Comparison of ENCODE assay signal across 27 mouse cellular contexts in genomic region chr1:134288239-134288638, GRCm38 (mm10). TPM values are rescaled to one million over a fixed set of nuclear protein-coding genes. Genes with fewer than 3 reads are reported as not detected.
DNase-seq lines count a peak whose midpoint lies in the region; TF ChIP-seq lines count a peak whose summit lies in the region.
"Had no signal": no experiment of that assay in that cellular context is flagged by ENCODE, and none has a peak within 500 bp of the region (broad histone marks: within the 10 kb centered on the region; RNA-seq: fewer than 3 reads in every experiment).

No protein-coding gene starts in this region.

- DNase-seq in adrenal gland, adult 2 months: peak; percentile 30
- DNase-seq in adrenal gland, adult 18-20 months (ENCODE audit: low spot score in 2 of 2): no peak
- DNase-seq in gastrocnemius, adult 18-20 months (ENCODE audit: low spot score): peak; percentile 56
- no peak for DNase-seq in gastrocnemius, postnatal 4 days (ENCODE audit: low spot score in 2 of 2)
- peak; percentile 24 for DNase-seq in 416B (ENCODE audit: low read depth)
- DNase-seq in cerebellum, postnatal 4 days (ENCODE audit: low spot score in 2 of 2): no peak
- DNase-seq: cerebellum, adult 18-20 months; cerebellum, adult 9-10 months; cerebellum, postnatal 14 days; forebrain, postnatal 0 days; gastrocnemius, postnatal 14 days; heart, adult 18-20 months; heart, postnatal 14 days; heart, postnatal 4 days; kidney, adult 2 months had no signal

- peak overlapping the region; percentile 35 for H3K4me2 ChIP-seq in myocyte (ENCODE audit: low read depth)
- H3K4me2 ChIP-seq: embryonic facial prominence, embryonic 12.5 days; embryonic facial prominence, embryonic 15.5 days; heart, embryonic 13.5 days; hindbrain, embryonic 14.5 days had no signal

- no peaks in the 10 kb centered on the region for H3K36me3 ChIP-seq in myocyte (ENCODE audit: control insufficient read depth, insufficient read depth)
- H3K36me3 ChIP-seq: embryonic facial prominence, embryonic 12.5 days; embryonic facial prominence, embryonic 15.5 days; heart, embryonic 13.5 days had no signal

- H3K4me3 ChIP-seq in myocyte: no peak overlapping the region
- H3K4me3 ChIP-seq: embryonic facial prominence, embryonic 12.5 days; embryonic facial prominence, embryonic 15.5 days; heart, embryonic 13.5 days had no signal

- H3K27me3 ChIP-seq in myocyte (ENCODE audit: control insufficient read depth, insufficient read depth, insufficient read length): no peaks in the 10 kb centered on the region
- H3K27me3 ChIP-seq: embryonic facial prominence, embryonic 15.5 days; heart, embryonic 13.5 days; Patski had no signal

- TF ChIP-seq POLR2A in myocyte (IDR thresholded peaks at IDR 0.05; ENCODE audit: insufficient read length, low read depth): no peak

- H3ac ChIP-seq in myocyte (ENCODE audit: control insufficient read depth, insufficient read length): no peak overlapping the region

- no peaks in the 10 kb centered on the region for H3K79me2 ChIP-seq in myocyte (ENCODE audit: control insufficient read depth, insufficient read depth)

TF ChIP-seq in myocyte, 11 proteins besides CTCF, POLR2A, EP300 and RAD21:
- TF ChIP-seq POLR2AphosphoS2 (IDR thresholded peaks at IDR 0.05; ENCODE audit: insufficient read length, low read depth) (no peak), MYOG (IDR thresholded peaks at IDR 0.05; ENCODE audit: control insufficient read depth in 1 of 3, insufficient read depth in 1 of 3, insufficient read length in 2 of 3, low read depth in 2 of 3) (no peak), TCF12 (IDR thresholded peaks at IDR 0.05; ENCODE audit: insufficient read depth, poor library complexity, severe bottlenecking) (no peak), USF1 (IDR thresholded peaks at IDR 0.05; ENCODE audit: low read depth) (no peak), E2F4 (IDR thresholded peaks at IDR 0.05; ENCODE audit: insufficient read depth) (no peak), MYOD1 (IDR thresholded peaks at IDR 0.05; ENCODE audit: control insufficient read depth in 1 of 3, insufficient read length in 2 of 3, low read depth in 2 of 3) (no peak), TCF3 (IDR thresholded peaks at IDR 0.05; ENCODE audit: insufficient read length, low read depth) (no peak), CEBPB (IDR thresholded peaks at IDR 0.05; ENCODE audit: insufficient read depth, poor library complexity, severe bottlenecking) (no peak), REST (IDR thresholded peaks at IDR 0.05; ENCODE audit: insufficient read depth, insufficient read length) (no peak), MAX (IDR thresholded peaks at IDR 0.05; ENCODE audit: low read depth) (no peak), SRF (IDR thresholded peaks at IDR 0.05; ENCODE audit: control insufficient read depth, insufficient read length, low read depth) (no peak)

RNA-seq across cellular contexts. Expression of gene Myog, which starts 1.6 kb away (rescaled TPM):
- total RNA-seq in adrenal gland, adult 2 months (2021): not detected
- not detected in 2 replicates for polyA plus RNA-seq in adrenal gland, adult 2 months (2012; rRNA removed)
- total RNA-seq in adrenal gland, adult 18-20 months (2021): not detected
- total RNA-seq in gastrocnemius, adult 18-20 months (2021): 10 to 100 TPM; 10.4 to 18.9 TPM
- total RNA-seq in gastrocnemius, postnatal 4 days (2021): 100 to 1,000 TPM; 212 to 220 TPM
- 1,426 TPM for polyA plus RNA-seq in myocyte (2012; fragmentation: generic; extraction: Trizol)
- total RNA-seq: common myeloid progenitor, adult 5-6 weeks; heart, adult 18-20 months; heart, postnatal 14 days had no signal
- polyA plus RNA-seq: forebrain, embryonic 11.5 days; forebrain, embryonic 14.5 days; gonadal fat pad, adult 2 months; hindbrain, postnatal 0 days; inflammation-experienced regulatory T-cells, adult 6 months; Patski had no signal

RNA-seq across cellular contexts. Expression of gene Ppfia4, which starts 44.5 kb away (rescaled TPM):
- 1 to 10 TPM in 1 of 2 experiments, under 1 TPM in 1; 0.86 to 1.5 TPM for total RNA-seq in adrenal gland, adult 2 months (2021)
- polyA plus RNA-seq in adrenal gland, adult 2 months (2012; rRNA removed): 6.8 and 8.0 TPM in 2 replicates
- total RNA-seq in adrenal gland, adult 18-20 months (2021): 1 to 10 TPM; 1.4 TPM
- total RNA-seq in gastrocnemius, adult 18-20 months (2021): under 1 TPM; 0.21 to 0.43 TPM
- 10 to 100 TPM; 25.5 to 26.2 TPM for total RNA-seq in gastrocnemius, postnatal 4 days (2021)
- polyA plus RNA-seq in myocyte (2012; fragmentation: generic; extraction: Trizol): 35.8 TPM

RNA-seq across cellular contexts. Expression of gene Adora1, which starts 53.0 kb away (rescaled TPM):
- total RNA-seq in adrenal gland, adult 2 months (2021): 100 to 1,000 TPM; 110 to 198 TPM
- 180 and 209 TPM in 2 replicates for polyA plus RNA-seq in adrenal gland, adult 2 months (2012; rRNA removed)
- 100 to 1,000 TPM; 111 to 130 TPM for total RNA-seq in adrenal gland, adult 18-20 months (2021)
- total RNA-seq in gastrocnemius, adult 18-20 months (2021): under 1 TPM; 0.25 to 0.66 TPM
- under 1 TPM; 0.61 to 0.78 TPM for total RNA-seq in gastrocnemius, postnatal 4 days (2021)
- 4.5 TPM for polyA plus RNA-seq in myocyte (2012; fragmentation: generic; extraction: Trizol)
- total RNA-seq: common myeloid progenitor, adult 5-6 weeks had no signal
- polyA plus RNA-seq: inflammation-experienced regulatory T-cells, adult 6 months had no signal

Comparison
In these comparisons a context has a peak if more than half of its experiments do, and no peak if none do; other contexts are left out.
1. DNase-seq: peak in adrenal gland, adult 2 months (single experiment), gastrocnemius, adult 18-20 months (single experiment) and 416B (single experiment); none in adrenal gland, adult 18-20 months (0 of 2), gastrocnemius, postnatal 4 days (0 of 2) and cerebellum, postnatal 4 days (0 of 2).
2. RNA of gene Ppfia4, which starts 44.5 kb away (total RNA-seq): 25.5 to 26.2 TPM in gastrocnemius, postnatal 4 days; 0.86 to 1.5 TPM in adrenal gland, adult 2 months, 1.4 TPM in adrenal gland, adult 18-20 months and 0.21 to 0.43 TPM in gastrocnemius, adult 18-20 months; every median in the first group is over 10 times any median in the second.
3. RNA of gene Myog, which starts 1.6 kb away (total RNA-seq): 212 to 220 TPM in gastrocnemius, postnatal 4 days and 10.4 to 18.9 TPM in gastrocnemius, adult 18-20 months; not detected in adrenal gland, adult 2 months and not detected in adrenal gland, adult 18-20 months; every median in the first group is over 10 times any median in the second.
4. RNA of gene Adora1, which starts 53.0 kb away (total RNA-seq): 110 to 198 TPM in adrenal gland, adult 2 months and 111 to 130 TPM in adrenal gland, adult 18-20 months; 0.61 to 0.78 TPM in gastrocnemius, postnatal 4 days and 0.25 to 0.66 TPM in gastrocnemius, adult 18-20 months; every median in the first group is over 10 times any median in the second.